Mouse (Mus musculus): ENCODE data around the gene Mrpl18. TPM values are rescaled to one million over a fixed set of nuclear protein-coding genes. Genes with fewer than 3 reads are reported as not detected.

The Mrpl18 gene
- polyA plus RNA-seq, 1 experiment from 2014 or later: 193 TPM

- H3K9me3 ChIP-seq (replicated peaks): no peaks in the 10 kb centered on the region
- H3K4me3 ChIP-seq: no peak overlapping the region
- WGBS: 78% methylated on average over 16 of the region's 16 CpGs
- no peaks in the 10 kb centered on the region; the same call in 1 of the 2 replicates for H3K4me1 ChIP-seq
- no peaks in the 10 kb centered on the region for H3K36me3 ChIP-seq
- peaks cover 4% of the 10 kb centered on the region; the same call in 1 of the 2 replicates for H3K27me3 ChIP-seq (ENCODE audit: low read depth, poor library complexity, severe bottlenecking)
- DNase-seq (ENCODE audit: low spot score): no peak
- no peak overlapping the region for H3K27ac ChIP-seq (replicated peaks)
Measured at GRCm38 (mm10) chr17:12872275-12873028, 43.7 kb downstream of the Mrpl18 start.

GRCm38 (mm10) chr17:12868640-12869039, 47.5 kb downstream of the Mrpl18 start:
- Histone ChIP-seq H3K36me3 (no peaks in the 10 kb centered on the region), H3K27me3 (ENCODE audit: low read depth, poor library complexity, severe bottlenecking) (peaks cover 4% of the 10 kb centered on the region; the same call in 1 of the 2 replicates), H3K4me1 (no peaks in the 10 kb centered on the region; the same call in 1 of the 2 replicates), H3K4me3 (no peak overlapping the region), H3K27ac (replicated peaks) (no peak overlapping the region), H3K9me3 (replicated peaks) (no peaks in the 10 kb centered on the region)
- 53% methylated on average over 4 of the region's 4 CpGs for WGBS
- no peak for DNase-seq (ENCODE audit: low spot score)

GRCm38 (mm10) chr17:12868043-12868442, 48.1 kb downstream of the Mrpl18 start, which contains the start of gene Mas1:
Gene Mas1 (minus strand): TSS chr17:12868143.
- Histone ChIP-seq H3K4me3 (no peak within 1 kb of the TSS), H3K27ac (replicated peaks) (no peak within 1 kb of the TSS), H3K27me3 (ENCODE audit: low read depth, poor library complexity, severe bottlenecking) (peaks cover 4% of the 10 kb centered on the region; the same call in 1 of the 2 replicates), H3K9me3 (replicated peaks) (no peaks in the 10 kb centered on the region), H3K36me3 (no peaks in the 10 kb centered on the region), H3K4me1 (no peaks in the 10 kb centered on the region)
- no peak for DNase-seq (ENCODE audit: low spot score)
- WGBS: 73% methylated on average over 2 of the region's 2 CpGs

GRCm38 (mm10) chr17:12866853-12867252, 49.3 kb downstream of the Mrpl18 start:
- H3K27me3 ChIP-seq (ENCODE audit: low read depth, poor library complexity, severe bottlenecking): peaks cover 4% of the 10 kb centered on the region; the same call in 1 of the 2 replicates
- H3K4me3 ChIP-seq: no peak overlapping the region
- H3K4me1 ChIP-seq: no peaks in the 10 kb centered on the region
- WGBS: 86% methylated on average over 10 of the region's 10 CpGs
- DNase-seq (ENCODE audit: low spot score): no peak
- no peaks in the 10 kb centered on the region for H3K36me3 ChIP-seq
- no peak overlapping the region for H3K27ac ChIP-seq (replicated peaks)
- H3K9me3 ChIP-seq (replicated peaks): no peaks in the 10 kb centered on the region

- Histone ChIP-seq H3K27me3 (ENCODE audit: low read depth, poor library complexity, severe bottlenecking) (no peaks in the 10 kb centered on the region), H3K36me3 (no peaks in the 10 kb centered on the region), H3K9me3 (replicated peaks) (no peaks in the 10 kb centered on the region), H3K27ac (replicated peaks) (no peak overlapping the region), H3K4me3 (no peak overlapping the region), H3K4me1 (no peaks in the 10 kb centered on the region)
- 59% methylated on average over 3 of the region's 3 CpGs for WGBS
- DNase-seq (ENCODE audit: low spot score): no peak
Measured at GRCm38 (mm10) chr17:12865407-12865806, 50.7 kb downstream of the Mrpl18 start.

GRCm38 (mm10) chr17:12864111-12864510, 52.0 kb downstream of the Mrpl18 start:
- DNase-seq (ENCODE audit: low spot score): no peak
- H3K9me3 ChIP-seq (replicated peaks): no peaks in the 10 kb centered on the region
- H3K27ac ChIP-seq (replicated peaks): no peak overlapping the region
- no peak overlapping the region for H3K4me3 ChIP-seq
- no peaks in the 10 kb centered on the region for H3K4me1 ChIP-seq
- no peaks in the 10 kb centered on the region for H3K36me3 ChIP-seq
- no peaks in the 10 kb centered on the region for H3K27me3 ChIP-seq (ENCODE audit: low read depth, poor library complexity, severe bottlenecking)

Small RNA genes lying within 50 kb of the gene (microRNA-seq; reads per million reads assigned to microRNA genes)
- gene Gm24085: not detected

Other genes starting within 250 kb of the Mrpl18 start
- not detected in 2 replicates for gene Slc22a1, start 240.5 kb downstream of the Mrpl18 start, polyA plus RNA-seq (2016; fragmentation: Nextera tagmentation; extraction: Ambion mirVana)
- 16.3 and 18.0 TPM in 2 replicates for gene Igf2r, start 146.7 kb downstream of the Mrpl18 start, polyA plus RNA-seq (2016; fragmentation: Nextera tagmentation; extraction: Ambion mirVana)
- gene Mas1, start 48.2 kb downstream of the Mrpl18 start, polyA plus RNA-seq (2016; fragmentation: Nextera tagmentation; extraction: Ambion mirVana): 0.24 and 0.27 TPM in 2 replicates
- gene Mrgprh, start 40.3 kb downstream of the Mrpl18 start, polyA plus RNA-seq (2016; fragmentation: Nextera tagmentation; extraction: Ambion mirVana): not detected in 2 replicates
- 1.0 and 2.0 TPM in 2 replicates for gene Pnldc1, start 6.1 kb downstream of the Mrpl18 start, polyA plus RNA-seq (2016; fragmentation: Nextera tagmentation; extraction: Ambion mirVana)
- gene Tcp1, start 644 bp downstream of the Mrpl18 start, polyA plus RNA-seq (2016; fragmentation: Nextera tagmentation; extraction: Ambion mirVana): 468 and 517 TPM in 2 replicates
- 1.5 and 1.6 TPM in 2 replicates for gene Acat3, start 24.3 kb upstream of the Mrpl18 start, polyA plus RNA-seq (2016; fragmentation: Nextera tagmentation; extraction: Ambion mirVana)
- 410 and 455 TPM in 2 replicates for gene Acat2, start 44.4 kb upstream of the Mrpl18 start, polyA plus RNA-seq (2016; fragmentation: Nextera tagmentation; extraction: Ambion mirVana)
- gene Wtap, start 77.8 kb upstream of the Mrpl18 start, polyA plus RNA-seq (2016; fragmentation: Nextera tagmentation; extraction: Ambion mirVana): 132 and 138 TPM in 2 replicates
- gene Sod2, start 90.5 kb upstream of the Mrpl18 start, polyA plus RNA-seq (2016; fragmentation: Nextera tagmentation; extraction: Ambion mirVana): 107 and 110 TPM in 2 replicates
- gene Gpr31b, start 136.0 kb upstream of the Mrpl18 start, polyA plus RNA-seq (2016; fragmentation: Nextera tagmentation; extraction: Ambion mirVana): not detected in 2 replicates
- gene Tcp10b, start 144.8 kb upstream of the Mrpl18 start, polyA plus RNA-seq (2016; fragmentation: Nextera tagmentation; extraction: Ambion mirVana): 0.16 TPM in 1 of 2 replicates, not detected in the other
- gene Unc93a, start 215.5 kb upstream of the Mrpl18 start, polyA plus RNA-seq (2016; fragmentation: Nextera tagmentation; extraction: Ambion mirVana): not detected in 2 replicates